Mouse (Mus musculus): ENCODE results near the gene Igfals. TPM values are rescaled to one million over a fixed set of nuclear protein-coding genes. Genes with fewer than 3 reads are reported as not detected.
A peak's percentile ranks its signal among the peaks of the same experiment; 100 is the strongest.

Gene Igfals
- total and polyA plus RNA-seq, 3 experiments = 0.10 to 0.16 TPM; not detected in 1

- Histone ChIP-seq H3K27me3 (ENCODE audit: insufficient read depth, low read length) (no peaks in the 10 kb centered on the region), H3K36me3 (replicated peaks) (peaks cover 79% of the 10 kb centered on the region), H3K9me3 (replicated peaks) (no peaks in the 10 kb centered on the region), H3K4me1 (ENCODE audit: insufficient read depth, low read depth, low read length) (peaks cover 69% of the 10 kb centered on the region), H3K4me3 (ENCODE audit: low read depth, low read length) (peak overlapping the region; percentile 95)
- DNase-seq (ENCODE audit: low spot score) = no peak
- no peak for ATAC-seq (ENCODE audit: extremely low read depth, insufficient number of reproducible peaks, low FRiP score, poor library complexity, severe bottlenecking)
- TF ChIP-seq GATA2 (IDR thresholded peaks at IDR 0.05; ENCODE audit: borderline replicate concordance, low read depth, low read length) (no peak), GATA1 (IDR thresholded peaks at IDR 0.05; ENCODE audit: borderline replicate concordance, low read length) (no peak), CTCF (IDR thresholded peaks at IDR 0.05; ENCODE audit: low read depth, low read length) (no peak), POLR2AphosphoS5 (IDR thresholded peaks at IDR 0.05; ENCODE audit: insufficient replicate concordance, low read depth, low read length) (no peak), TAL1 (conservative IDR thresholded peaks at IDR 0.05; ENCODE audit: low read depth, low read length) (no peak)
Observed at GRCm38 (mm10) chr17:24885356-24886133, 19.7 kb downstream of the Igfals start.

GRCm38 (mm10) chr17:24886134-24886931, 20.5 kb downstream of the Igfals start, which contains the start of the genes Nubp2 and Spsb3:
Gene Nubp2 (minus strand): TSS chr17:24886349.
Gene Spsb3 (plus strand): TSS chr17:24886643.
- H3K9me3 ChIP-seq (replicated peaks) = no peaks in the 10 kb centered on the region
- peak within 1 kb of the TSS; percentile 95 for H3K4me3 ChIP-seq (ENCODE audit: low read depth, low read length)
- peaks cover 77% of the 10 kb centered on the region for H3K4me1 ChIP-seq (ENCODE audit: insufficient read depth, low read depth, low read length)
- TF ChIP-seq TAL1 (conservative IDR thresholded peaks at IDR 0.05; ENCODE audit: low read depth, low read length) (no peak), POLR2AphosphoS5 (IDR thresholded peaks at IDR 0.05; ENCODE audit: insufficient replicate concordance, low read depth, low read length) (no peak), CTCF (IDR thresholded peaks at IDR 0.05; ENCODE audit: low read depth, low read length) (no peak), GATA1 (IDR thresholded peaks at IDR 0.05; ENCODE audit: borderline replicate concordance, low read length) (no peak), GATA2 (IDR thresholded peaks at IDR 0.05; ENCODE audit: borderline replicate concordance, low read depth, low read length) (no peak)
- DNase-seq (ENCODE audit: low spot score) (peak; percentile 99), ATAC-seq (ENCODE audit: extremely low read depth, insufficient number of reproducible peaks, low FRiP score, poor library complexity, severe bottlenecking) (peak; percentile 96)
- H3K27me3 ChIP-seq (ENCODE audit: insufficient read depth, low read length) = no peaks in the 10 kb centered on the region
- H3K36me3 ChIP-seq (replicated peaks) = peaks cover 79% of the 10 kb centered on the region

DNA sequence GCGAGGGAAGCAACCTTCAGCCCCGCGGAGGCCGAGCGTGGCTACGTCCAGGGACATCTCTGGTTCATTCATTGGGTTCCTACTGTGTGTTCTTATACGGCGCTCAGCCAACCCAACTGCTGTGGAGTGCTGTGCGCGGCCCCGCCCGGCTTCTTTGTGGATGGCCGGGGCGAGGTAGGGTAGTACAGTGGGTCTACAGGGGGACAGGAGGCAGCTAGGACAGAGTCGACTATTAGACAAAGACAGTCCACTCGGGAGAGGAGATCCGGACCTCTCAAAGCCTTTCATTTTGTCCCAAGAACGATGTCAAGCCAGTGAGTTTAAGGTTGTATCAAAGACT, 21.1 kb downstream of the Igfals start:
- Histone ChIP-seq H3K4me1 (ENCODE audit: insufficient read depth, low read depth, low read length) (peaks cover 75% of the 10 kb centered on the region), H3K4me3 (ENCODE audit: low read depth, low read length) (peak overlapping the region; percentile 95), H3K36me3 (replicated peaks) (peaks cover 77% of the 10 kb centered on the region), H3K27me3 (ENCODE audit: insufficient read depth, low read length) (no peaks in the 10 kb centered on the region), H3K9me3 (replicated peaks) (no peaks in the 10 kb centered on the region)
- TF ChIP-seq POLR2AphosphoS5 (IDR thresholded peaks at IDR 0.05; ENCODE audit: insufficient replicate concordance, low read depth, low read length) = no peak
- no peak for TF ChIP-seq GATA2 (IDR thresholded peaks at IDR 0.05; ENCODE audit: borderline replicate concordance, low read depth, low read length)
- no peak for TF ChIP-seq GATA1 (IDR thresholded peaks at IDR 0.05; ENCODE audit: borderline replicate concordance, low read length)
- TF ChIP-seq TAL1 (conservative IDR thresholded peaks at IDR 0.05; ENCODE audit: low read depth, low read length) = no peak
- TF ChIP-seq CTCF (IDR thresholded peaks at IDR 0.05; ENCODE audit: low read depth, low read length) = no peak
- DNase-seq (ENCODE audit: low spot score) = no peak
- ATAC-seq (ENCODE audit: extremely low read depth, insufficient number of reproducible peaks, low FRiP score, poor library complexity, severe bottlenecking) = no peak

DNA sequence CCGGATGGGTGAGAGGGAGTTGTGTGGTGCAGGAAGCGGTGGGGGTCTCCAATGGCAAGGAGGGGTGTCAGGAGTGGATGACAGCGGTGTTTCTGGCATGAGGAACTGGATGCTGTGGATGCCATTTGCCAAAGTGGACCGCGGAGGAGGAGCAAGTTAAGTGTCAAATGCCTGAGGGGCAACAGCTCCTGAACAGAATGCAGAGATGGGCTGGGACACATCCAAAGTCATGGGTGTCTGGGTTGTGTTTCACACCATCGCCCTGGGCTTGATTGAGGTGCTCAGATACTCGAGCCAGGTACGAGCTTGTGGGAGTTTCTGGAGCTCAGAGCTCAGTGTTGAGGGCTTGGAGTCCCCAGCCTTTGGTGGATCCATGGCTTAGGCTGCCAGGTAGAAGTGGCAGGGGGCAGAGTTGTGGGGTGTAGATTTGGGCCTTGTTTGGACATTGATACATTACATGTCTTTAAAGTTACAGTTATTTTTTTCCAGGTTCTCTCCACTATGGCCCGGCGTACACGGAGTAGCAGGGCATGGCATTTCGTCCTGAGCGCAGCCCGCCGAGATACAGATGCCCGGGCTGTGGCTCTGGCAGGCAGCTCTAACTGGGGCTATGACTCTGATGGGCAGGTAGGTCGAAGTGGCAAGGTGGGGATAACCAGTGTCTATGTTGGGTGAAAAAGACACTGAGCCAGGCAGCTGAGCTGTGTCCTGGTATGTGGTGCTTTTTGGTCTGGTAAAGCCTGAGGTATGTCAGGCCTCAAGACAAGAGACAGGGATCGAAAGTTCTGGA, 21.7 kb downstream of the Igfals start:
- H3K4me1 ChIP-seq (ENCODE audit: insufficient read depth, low read depth, low read length) = peaks cover 74% of the 10 kb centered on the region
- ATAC-seq (ENCODE audit: extremely low read depth, insufficient number of reproducible peaks, low FRiP score, poor library complexity, severe bottlenecking) = no peak
- no peaks in the 10 kb centered on the region for H3K9me3 ChIP-seq (replicated peaks)
- peak overlapping the region; percentile 95 for H3K4me3 ChIP-seq (ENCODE audit: low read depth, low read length)
- H3K27me3 ChIP-seq (ENCODE audit: insufficient read depth, low read length) = no peaks in the 10 kb centered on the region
- peaks cover 77% of the 10 kb centered on the region for H3K36me3 ChIP-seq (replicated peaks)
- peak; percentile 42 for DNase-seq (ENCODE audit: low spot score)
- TF ChIP-seq CTCF (IDR thresholded peaks at IDR 0.05; ENCODE audit: low read depth, low read length) (no peak), GATA1 (IDR thresholded peaks at IDR 0.05; ENCODE audit: borderline replicate concordance, low read length) (no peak), TAL1 (conservative IDR thresholded peaks at IDR 0.05; ENCODE audit: low read depth, low read length) (no peak), GATA2 (IDR thresholded peaks at IDR 0.05; ENCODE audit: borderline replicate concordance, low read depth, low read length) (no peak), POLR2AphosphoS5 (IDR thresholded peaks at IDR 0.05; ENCODE audit: insufficient replicate concordance, low read depth, low read length) (no peak)

DNA sequence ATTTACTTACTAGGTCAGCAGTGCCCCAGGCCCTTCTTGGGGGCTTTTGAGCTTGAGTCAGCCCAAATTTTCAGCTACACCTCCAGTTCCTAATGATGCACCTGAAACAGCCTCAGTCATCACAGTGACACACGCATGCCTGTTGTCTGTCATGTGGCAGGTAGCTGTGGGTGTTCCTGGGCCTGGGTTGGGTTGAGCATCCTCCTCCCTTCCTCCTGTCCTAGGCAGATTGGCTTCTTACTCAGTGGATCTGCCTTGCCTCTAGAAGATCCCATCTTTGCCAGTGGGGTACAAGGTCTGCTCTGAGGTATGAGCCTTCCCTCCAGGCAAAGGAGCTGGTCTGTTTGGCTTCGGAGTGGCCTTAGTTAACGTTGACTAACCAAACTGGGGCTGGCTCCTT, 23.1 kb downstream of the Igfals start:
- Histone ChIP-seq H3K36me3 (replicated peaks) (peaks cover 77% of the 10 kb centered on the region), H3K27me3 (ENCODE audit: insufficient read depth, low read length) (no peaks in the 10 kb centered on the region), H3K4me1 (ENCODE audit: insufficient read depth, low read depth, low read length) (peaks cover 74% of the 10 kb centered on the region), H3K4me3 (ENCODE audit: low read depth, low read length) (no peak overlapping the region), H3K9me3 (replicated peaks) (no peaks in the 10 kb centered on the region)
- DNase-seq (ENCODE audit: low spot score) (no peak), ATAC-seq (ENCODE audit: extremely low read depth, insufficient number of reproducible peaks, low FRiP score, poor library complexity, severe bottlenecking) (no peak)
- no peak for TF ChIP-seq GATA2 (IDR thresholded peaks at IDR 0.05; ENCODE audit: borderline replicate concordance, low read depth, low read length)
- peak; percentile 78; the same call in 1 of the 2 replicates for TF ChIP-seq POLR2AphosphoS5 (IDR thresholded peaks at IDR 0.05; ENCODE audit: insufficient replicate concordance, low read depth, low read length)
- TF ChIP-seq CTCF (IDR thresholded peaks at IDR 0.05; ENCODE audit: low read depth, low read length) = no peak
- no peak for TF ChIP-seq GATA1 (IDR thresholded peaks at IDR 0.05; ENCODE audit: borderline replicate concordance, low read length)

Measured in G1E (cell line).